Mouse (Mus musculus) kidney, postnatal 10 days (tissue): ENCODE measurements around the gene Chpt1.
"Not testable (repeated sequence)": the region's sequence is repeated elsewhere in the genome, so short reads cannot be mapped to it uniquely, and the experiment has no call there.

ENCODE experiments used
- DNase-seq: peaks from one replicate; pipeline ENCODE4 v3.0.0; 2021; ENCODE audit warnings: mixed read lengths

Gene Chpt1

DNA sequence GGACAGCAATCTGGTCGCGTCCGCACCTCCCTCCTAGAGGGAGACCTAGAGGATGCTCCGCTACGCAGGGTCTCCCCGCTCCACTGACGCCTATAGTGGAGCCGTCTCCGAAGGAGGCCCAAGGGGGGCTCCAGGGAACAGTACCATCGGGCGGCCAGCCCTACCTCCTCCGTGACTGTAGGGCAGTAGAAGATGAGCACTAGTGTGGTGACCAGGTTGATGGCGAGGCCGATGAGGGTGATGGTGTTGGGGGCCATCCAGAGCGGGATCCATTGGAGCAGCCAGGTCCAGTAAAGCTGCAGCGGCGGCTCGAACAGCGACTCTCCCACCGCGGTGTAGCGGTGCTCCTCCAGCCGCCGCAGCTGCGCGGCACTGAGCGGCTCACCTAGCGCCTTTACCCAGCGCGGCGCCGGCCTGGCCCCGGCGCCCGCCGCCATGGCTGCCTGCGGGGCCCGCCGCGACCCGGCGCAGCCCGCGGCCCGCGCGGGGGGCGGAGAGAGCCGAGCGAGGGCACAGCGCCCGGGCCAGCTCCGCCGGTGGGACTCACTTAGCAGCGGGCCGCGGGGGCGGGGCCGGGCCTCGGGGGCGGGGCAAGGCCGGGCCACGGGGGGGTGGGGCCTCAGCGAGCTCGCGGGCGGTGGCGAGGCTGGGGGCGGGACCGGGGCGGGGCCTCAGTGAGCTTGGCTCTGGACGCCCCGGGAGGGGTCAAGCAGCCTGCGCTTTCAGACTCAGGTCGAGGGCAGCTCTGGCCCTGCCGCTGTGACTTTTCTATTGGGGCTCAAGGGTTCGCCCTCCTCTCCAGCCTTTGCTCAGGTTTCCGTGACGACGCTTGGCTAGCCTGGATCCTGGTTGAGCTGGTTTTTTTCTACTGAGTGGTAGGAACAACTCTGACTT, at the start of gene Chpt1:
Gene Chpt1, minus strand, starts transcription at position 653 of the 894 bp plus-strand sequence.
- peak; percentile 96 for DNase-seq

GRCm38 (mm10) chr10:88552738-88553137, 48.9 kb upstream of the Chpt1 start:
- DNase-seq = no peak

DNA sequence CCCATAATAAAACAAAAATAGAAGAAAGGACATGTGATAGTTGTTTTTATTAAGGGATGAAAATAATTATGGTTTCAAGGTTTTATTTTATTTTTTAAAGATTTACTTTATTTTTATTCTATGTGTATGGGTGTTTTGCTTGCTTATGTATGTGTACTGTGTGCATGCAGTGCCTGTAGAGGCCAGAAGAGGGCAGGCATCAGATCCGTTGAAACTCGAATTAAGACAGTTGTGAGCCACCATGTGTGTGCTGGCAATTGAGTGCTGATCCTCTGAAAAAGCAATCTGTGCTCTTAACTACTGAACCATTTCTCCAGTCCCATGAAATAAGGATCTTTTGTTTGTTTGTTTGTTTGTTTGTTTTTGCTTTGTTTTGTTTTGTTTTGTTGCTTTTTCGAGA, 46.4 kb upstream of the Chpt1 start:
- no peak for DNase-seq

GRCm38 (mm10) chr10:88547635-88548034, 43.8 kb upstream of the Chpt1 start:
- no peak for DNase-seq

DNA sequence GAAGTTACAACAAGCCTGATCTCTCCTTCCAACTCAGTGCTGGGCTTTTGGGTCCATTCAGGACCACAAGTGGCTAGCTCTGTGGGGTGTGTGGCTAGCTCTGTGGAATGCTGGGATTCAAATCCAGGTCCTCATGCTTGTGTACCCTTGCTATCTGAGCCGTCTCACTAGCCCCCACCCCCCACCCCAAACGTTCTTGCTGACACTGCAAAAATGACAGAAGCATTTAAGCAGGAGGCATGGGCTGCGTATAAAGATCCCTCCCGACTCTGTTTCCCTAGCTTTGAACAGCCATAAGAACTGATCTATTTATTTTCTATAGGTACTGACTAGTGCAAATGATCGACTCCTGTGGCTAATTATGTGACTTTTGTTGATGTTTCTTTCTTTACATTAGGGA, 26.8 kb upstream of the Chpt1 start:
- DNase-seq = no peak

DNA sequence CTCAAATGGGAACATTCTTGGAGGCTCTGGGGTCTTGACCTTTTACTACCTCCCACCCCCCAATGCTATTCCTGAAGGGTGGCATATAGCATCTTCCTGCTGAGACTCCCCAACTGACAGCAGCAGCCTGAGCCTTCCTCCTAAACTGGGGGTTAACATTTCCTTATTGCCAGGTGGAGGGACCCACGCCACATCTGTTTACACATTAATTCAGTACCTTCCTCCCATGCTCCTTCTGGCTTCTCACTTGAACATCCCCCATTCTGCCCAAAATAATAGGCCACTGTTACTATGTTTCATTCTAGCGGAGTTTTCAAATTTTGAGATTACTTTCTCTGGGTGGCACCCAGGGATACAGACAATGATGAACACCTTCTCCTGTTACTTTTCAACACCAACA, 20.1 kb upstream of the Chpt1 start:
- no peak for DNase-seq

DNA sequence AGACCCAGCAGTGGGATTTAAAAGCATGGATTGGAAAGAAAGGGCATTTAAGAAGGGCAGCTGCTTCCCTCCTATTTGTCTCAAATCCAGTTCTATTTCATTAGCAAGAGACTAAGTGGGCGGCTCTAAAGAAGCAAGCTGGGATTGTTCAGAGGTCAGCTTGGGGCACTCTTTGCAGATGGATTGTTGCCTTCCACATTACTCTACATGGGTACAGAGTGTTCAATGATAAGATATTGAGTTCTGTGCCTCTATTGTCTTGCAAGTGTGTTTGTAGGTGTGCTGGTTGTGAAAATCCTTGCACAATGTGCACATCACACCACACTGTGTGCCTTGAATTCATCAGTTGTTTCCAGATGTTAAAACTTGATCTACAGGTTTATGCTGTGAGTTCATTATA, 19.3 kb upstream of the Chpt1 start:
- DNase-seq = no peak

- no peak for DNase-seq
Measured at GRCm38 (mm10) chr10:88522795-88523194, 18.9 kb upstream of the Chpt1 start.

DNA sequence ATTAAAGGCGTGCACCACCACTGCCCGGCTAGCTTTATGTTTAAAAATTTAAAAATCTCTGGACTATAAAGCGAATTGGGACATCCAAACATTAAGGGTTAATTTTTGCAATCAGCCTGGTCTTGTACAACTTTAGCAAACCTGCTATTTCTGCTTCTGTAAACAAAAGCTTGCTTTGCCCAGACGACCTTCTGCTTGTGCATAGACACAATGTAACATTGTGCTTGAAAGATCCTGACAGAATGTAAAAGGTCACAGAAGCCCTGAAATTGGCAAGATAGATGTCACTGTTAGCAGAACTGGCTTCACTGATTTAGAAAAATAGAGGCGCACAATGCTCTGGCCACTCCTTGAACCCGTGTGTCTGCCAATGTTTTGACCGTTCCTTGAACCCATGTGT, 11.2 kb upstream of the Chpt1 start:
- DNase-seq = not testable (repeated sequence)

DNA sequence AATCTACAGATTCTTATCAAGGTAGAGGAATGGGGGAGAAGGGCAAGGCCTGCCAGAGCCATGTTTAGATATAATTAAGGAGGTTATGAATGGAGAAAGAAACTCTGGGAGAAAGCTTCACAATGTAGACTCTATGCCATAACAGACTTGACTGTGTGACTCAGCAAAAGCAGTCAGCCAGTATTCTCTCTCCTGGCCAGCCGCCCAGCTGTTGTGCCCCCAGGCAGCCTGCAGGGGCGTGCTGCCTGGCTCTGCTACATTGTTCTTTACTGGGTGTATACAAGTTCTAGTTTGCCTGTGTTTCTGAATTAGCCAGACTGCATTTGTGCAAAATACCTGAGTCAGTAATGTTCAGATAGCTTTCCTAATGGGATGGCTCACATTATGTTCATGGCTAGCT, 10.6 kb upstream of the Chpt1 start:
- DNase-seq = peak; percentile 78

DNA sequence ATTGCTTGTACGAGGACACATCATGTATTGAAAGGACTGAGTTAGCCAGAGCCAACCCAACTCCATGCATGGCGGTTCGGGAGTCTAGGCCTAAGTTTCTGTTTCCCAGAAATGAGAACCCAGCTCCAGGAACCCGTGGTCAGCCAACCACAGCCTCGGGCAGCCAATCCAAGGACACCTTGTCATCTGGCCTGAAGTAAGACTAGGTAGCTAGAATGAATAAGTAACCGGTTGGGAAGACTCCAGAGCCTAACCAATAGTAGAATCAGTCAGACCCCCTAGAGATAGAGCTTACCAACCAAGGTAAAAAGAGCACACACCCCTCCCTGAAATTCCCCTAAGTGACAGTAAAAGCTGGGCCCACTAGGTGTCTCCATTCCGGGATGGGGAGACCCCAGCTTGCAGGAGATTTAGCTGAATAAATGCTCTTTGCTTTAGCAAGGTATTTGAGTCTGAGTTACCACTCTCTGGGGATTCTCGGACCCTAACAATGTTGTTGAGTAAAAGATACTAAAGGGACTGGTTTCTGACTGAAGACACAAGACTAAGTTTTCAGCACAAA, 9.8 kb upstream of the Chpt1 start:
- DNase-seq = peak; percentile 36

- no peak for DNase-seq
Measured at GRCm38 (mm10) chr10:88511355-88511754, 7.5 kb upstream of the Chpt1 start.

DNA sequence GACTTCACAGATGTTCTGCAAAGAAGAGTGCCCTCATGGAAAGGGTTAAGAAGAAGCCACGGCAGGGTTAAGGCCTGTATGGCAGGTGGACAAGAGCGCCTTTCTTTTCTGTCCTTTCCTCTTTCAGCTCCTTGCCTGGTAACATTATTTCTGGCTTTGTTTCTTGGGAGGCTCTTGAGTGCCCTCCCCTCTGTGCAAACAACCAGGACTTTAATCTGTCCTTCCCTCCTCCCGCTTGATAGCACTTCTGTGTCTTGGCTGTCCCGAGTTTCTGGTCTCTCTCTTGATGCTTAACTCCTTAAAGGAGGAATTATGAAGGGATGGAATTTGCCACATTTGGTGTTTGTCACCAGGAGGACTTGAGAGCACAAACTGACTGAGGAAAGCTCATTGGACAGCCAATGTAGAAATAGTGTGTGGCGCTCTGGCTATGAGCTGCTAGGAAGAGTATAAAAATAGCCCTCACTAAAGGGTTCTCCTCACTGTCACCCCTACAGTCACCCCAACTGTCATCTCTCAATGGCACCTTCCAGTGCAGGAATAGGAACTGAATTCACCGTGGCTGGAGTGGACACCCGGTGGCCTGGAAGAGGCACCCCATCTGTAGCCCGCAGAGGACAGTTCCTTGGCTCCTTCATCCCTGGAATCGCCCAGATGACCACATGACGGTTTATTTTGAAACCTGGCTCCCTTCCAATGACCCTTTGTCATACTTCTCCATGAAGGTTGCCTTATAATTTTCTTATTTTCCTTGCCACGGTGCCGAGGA, 6.8 kb upstream of the Chpt1 start:
- DNase-seq = peak; percentile 70

GRCm38 (mm10) chr10:88507691-88508143, 3.8 kb upstream of the Chpt1 start:
- peak; percentile 21 for DNase-seq

DNA sequence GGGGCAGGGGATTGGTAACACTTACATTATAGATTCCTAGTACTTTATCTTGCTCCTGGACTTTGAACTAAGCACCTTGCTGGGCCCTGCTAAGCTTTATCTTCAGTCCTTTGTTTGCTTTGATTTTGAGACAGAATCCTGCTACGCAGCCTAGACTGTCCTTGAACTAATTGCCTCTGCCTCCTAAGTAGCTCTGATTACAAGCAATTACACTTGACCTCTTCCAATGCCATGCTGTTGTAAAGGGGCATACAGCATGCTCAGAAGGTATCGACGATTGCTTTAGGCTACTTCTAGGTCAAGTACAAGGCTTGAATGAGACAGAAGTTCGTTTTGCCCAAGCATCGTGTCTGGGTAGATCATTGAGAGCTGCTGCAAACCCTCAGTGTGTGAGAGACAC, 1.4 kb upstream of the Chpt1 start:
- no peak for DNase-seq

GRCm38 (mm10) chr10:88504481-88504880, 608 bp upstream of the Chpt1 start:
- DNase-seq = no peak

- no peak for DNase-seq
Measured at GRCm38 (mm10) chr10:88502919-88503318, 954 bp downstream of the Chpt1 start.

DNA sequence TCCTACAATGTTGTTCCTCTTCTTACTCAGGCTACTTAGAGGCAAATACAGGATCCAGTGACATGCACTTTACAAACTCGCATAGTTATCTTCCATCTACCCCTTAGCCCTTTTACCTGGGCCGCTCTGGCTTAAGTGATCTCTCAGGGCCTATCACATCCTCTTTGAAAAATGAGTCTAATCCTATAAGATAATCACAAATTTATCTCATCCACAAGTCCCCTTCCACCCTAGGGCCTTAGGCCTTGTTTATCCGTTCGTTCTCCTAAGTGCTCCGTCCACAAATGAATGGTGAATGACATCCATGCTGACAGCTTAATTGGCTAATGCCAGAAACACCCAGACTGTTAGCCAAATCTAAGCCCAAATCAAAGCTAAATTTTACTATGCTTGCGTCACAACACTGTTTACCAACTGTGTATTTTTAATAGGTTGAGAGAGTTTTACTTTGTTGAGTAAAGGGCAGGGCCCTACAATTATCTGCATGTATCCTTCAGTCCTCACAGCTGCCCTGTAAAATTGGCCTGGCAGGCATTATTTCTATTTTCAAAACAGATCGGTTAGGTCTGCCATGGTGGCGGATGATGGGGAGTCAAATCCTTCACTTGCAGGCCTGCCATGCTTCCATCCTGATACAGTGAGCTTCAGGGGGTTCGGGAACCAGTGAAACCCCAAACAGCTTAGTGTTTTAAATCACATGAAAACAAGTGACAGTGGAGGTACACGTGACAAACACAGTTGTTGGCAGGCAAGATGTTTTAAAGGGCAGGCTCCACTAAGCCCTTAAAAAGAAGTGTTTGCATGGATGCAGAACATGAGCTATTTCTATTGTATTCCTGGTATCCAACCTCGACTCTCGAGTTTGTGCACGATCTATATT, 1.7 kb downstream of the Chpt1 start:
- no peak for DNase-seq

DNA sequence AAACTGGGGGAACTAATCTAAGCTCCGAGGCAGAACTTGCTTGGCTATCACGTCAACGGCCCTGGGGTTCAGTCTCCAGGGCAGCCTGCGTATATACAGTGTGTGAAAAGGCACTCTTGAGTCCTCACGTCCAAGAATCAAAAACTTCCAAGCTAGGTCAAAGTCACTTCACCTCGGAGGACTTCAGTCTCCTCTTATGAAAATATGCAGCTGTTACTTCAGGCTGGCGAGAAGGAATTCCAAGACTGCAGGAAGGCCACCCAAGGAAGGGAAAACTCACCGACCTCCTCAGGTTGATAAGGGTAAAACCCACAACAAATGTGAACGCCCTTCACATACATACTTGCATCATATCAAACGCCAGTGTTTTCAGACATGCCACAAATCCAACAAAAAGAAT, 2.5 kb downstream of the Chpt1 start:
- DNase-seq = peak; percentile 22

GRCm38 (mm10) chr10:88499993-88500392, 3.9 kb downstream of the Chpt1 start:
- no peak for DNase-seq

DNA sequence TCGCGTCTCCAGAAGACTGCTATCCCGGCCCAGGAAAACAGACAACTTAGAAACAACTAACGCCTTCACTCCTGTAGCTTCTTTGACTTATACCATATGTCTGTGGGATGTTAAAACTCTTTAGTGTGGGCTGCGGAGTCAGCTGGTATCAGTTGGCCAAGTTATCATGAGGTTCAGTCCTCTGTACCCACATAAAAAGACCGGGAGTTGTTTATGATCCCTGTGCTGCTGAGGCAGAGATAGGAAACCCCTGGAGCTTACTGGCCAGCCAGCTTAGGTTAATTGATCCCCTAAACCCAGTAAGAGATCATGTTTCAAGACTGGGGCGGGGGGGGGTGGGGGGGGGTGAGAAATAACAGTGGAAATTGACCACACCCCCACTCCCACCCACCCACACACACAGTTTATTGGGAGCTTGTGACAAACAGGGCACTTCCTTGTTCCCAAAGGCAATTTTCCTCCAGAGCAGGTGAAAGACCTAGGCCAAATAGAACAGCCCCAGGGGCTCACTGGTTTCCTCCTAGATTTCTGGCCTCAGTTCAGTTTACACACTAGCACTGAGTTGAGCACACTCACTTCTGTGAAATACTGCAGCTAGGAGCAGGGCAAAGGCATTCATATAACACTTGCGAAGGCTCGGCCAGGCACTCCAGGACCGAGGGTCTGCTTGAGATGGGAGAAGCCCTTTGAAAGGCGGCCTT, 6.9 kb downstream of the Chpt1 start:
- no peak for DNase-seq
